Mouse (Mus musculus) MN1 (cell line): ENCODE results near the gene Med1.
"Not testable (repeated sequence)": the region's sequence is repeated elsewhere in the genome, so short reads cannot be mapped to it uniquely, and the experiment has no call there.

Source experiments
- DNase-seq: peaks from one replicate; pipeline ENCODE4 v3.0.0-alpha.2; 2016; ENCODE audit warnings: low spot score

Gene Med1

DNA sequence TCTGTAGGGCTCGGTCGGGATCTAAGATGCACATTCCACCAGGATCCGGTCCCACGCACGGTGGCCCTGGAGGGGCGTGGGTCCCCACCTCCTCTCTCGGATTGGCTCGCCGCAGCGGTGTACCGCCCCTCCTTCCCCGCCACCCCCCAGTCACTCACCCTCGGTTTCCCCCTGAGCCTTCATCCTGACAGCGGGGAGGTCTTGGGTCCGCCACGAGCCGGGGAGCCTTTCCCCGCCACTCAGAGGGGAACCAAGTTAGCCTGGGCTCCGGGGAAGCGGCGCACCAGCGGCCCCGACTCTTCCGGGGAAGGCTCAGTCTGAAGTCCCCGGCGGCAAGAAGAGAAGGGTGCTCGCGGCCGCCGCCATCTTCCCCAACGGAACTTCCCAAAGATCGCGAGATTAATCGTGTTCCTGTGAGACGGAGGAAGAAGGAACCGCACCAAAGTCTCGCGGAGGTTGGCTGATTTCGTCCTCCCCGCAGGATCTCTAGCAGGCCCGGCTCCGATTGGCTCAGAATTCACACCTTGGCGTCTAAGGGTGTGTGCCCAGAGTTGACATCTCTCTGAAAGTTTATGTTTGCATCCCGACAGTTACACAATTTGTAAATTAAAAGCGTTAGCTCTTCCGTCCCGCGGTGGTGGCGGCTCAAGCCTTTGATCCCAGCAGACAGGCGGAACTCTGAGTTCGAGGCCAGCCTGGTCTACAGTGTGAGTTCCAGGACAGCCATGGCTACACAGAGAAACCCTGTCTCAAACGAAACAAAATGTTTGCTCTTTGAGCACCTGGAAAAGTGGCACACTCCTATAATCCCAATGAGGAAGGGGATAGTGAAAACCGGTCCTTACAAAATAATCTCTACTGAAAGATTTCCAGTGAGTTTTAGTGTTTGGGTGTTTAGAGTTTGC is at the start of gene Med1:
TSS of gene Med1 (minus strand) at position 393 of the 905 bp plus-strand sequence.
- peak; percentile 98 for DNase-seq

- DNase-seq, result no peak
These were observed 45.9 kb upstream of the Med1 start for GRCm38 (mm10) chr11:98238995-98239394.

GRCm38 (mm10) chr11:98238416-98238815 is 45.3 kb upstream of the Med1 start:
- DNase-seq, result no peak

DNA sequence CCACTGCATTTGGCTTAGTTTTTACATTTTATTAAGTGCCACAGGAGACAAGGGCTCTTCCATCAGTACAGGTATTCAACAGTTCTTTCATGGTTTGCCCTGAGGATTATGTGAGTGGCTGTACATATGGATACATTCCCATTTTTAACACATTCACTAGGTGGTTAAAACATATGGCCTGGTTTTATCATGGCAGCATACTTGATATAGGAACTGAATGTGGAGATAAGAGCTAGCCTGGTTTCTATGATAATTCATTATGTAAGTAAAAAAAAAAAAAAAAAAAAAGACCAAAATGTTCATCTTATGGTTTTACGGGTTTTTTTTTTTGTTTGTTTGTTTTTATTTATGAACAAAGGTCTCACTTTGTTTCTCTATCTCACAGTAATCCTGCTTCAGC is 33.3 kb upstream of the Med1 start:
- no peak for DNase-seq

DNA sequence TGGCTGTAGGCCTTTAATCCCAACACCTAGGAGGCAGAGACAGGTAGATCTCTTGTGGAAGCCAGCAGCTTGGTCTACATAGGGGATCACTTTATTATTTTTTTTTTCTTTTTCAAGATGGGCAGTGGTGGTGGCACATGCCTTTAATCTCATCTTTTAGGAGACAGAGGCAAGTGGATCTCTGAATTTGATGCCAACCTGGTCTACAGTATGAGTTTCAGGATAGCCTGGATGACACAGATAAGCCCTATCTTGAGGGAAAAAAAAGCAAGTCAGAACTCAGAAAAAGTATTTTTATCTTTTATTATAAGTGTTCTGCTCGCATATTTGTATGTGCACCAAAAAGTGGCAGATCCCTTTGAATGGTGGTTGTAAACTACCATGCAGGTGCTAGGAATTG is 20.2 kb upstream of the Med1 start:
- DNase-seq, result no peak

DNA sequence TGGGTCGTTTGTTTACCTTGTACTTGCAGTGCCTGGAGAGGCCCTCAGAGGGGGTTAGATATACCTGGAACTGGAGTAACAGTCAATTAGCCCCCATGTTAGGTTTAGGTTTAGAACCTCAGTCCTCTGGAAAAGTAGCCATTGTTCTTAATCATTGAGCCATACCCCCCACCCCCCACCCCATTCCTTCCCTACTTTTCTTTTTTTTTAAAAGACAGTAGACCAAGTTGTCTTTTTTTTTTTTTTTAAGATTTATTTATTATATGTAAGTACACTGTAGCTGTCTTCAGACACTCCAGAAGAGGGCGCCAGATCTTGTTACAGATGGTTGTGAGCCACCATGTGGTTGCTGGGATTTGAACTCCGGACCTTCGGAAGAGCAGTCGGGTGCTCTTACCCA is 16.6 kb upstream of the Med1 start:
- not testable (repeated sequence) for DNase-seq

DNA sequence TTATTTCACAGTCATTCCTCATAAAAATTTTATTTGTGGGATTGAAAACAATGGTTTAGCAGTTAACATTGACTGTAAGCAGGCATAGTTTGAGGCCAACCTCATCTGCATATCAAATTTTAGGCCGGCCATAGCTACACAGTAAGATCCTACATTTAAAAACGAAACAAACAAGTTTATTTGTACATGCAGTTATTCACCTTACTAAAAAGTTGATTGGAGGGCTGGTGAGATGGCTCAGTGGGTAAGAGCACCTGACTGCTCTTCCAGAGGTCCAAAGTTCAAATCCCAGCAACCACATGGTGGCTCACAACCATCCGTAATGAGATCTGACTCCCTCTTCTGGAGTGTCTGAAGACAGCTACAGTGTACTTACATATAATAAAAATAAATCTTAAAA is 13.2 kb upstream of the Med1 start:
- not testable (repeated sequence) for DNase-seq

- no peak for DNase-seq
These were observed 12.4 kb upstream of the Med1 start for GRCm38 (mm10) chr11:98205463-98205862.

- peak; percentile 37 for DNase-seq
These were observed 10.9 kb upstream of the Med1 start for GRCm38 (mm10) chr11:98203931-98204421.

DNA sequence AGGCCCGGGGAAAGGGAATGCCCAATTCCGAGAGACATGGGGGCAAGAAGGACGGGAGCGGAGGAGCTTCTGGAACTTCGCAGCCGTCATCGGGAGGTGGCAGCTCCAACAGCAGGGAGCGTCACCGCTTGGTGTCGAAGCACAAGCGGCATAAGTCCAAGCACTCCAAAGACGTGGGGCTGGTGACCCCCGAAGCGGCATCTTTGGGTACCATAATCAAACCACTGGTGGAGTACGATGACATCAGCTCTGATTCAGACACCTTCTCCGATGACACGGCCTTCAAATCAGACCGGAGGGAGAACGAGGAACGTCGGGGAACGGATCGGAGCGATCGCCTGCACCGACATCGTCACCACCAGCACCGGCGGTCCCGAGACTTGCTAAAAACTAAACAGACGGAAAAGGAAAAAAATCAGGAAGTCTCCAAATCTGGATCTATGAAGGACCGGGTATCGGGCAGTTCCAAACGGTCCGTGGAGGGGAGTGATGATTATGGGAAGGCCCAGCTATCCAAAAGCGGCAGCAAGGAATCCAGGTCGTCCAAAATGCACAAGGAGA is 10.3 kb upstream of the Med1 start:
- no peak for DNase-seq

DNA sequence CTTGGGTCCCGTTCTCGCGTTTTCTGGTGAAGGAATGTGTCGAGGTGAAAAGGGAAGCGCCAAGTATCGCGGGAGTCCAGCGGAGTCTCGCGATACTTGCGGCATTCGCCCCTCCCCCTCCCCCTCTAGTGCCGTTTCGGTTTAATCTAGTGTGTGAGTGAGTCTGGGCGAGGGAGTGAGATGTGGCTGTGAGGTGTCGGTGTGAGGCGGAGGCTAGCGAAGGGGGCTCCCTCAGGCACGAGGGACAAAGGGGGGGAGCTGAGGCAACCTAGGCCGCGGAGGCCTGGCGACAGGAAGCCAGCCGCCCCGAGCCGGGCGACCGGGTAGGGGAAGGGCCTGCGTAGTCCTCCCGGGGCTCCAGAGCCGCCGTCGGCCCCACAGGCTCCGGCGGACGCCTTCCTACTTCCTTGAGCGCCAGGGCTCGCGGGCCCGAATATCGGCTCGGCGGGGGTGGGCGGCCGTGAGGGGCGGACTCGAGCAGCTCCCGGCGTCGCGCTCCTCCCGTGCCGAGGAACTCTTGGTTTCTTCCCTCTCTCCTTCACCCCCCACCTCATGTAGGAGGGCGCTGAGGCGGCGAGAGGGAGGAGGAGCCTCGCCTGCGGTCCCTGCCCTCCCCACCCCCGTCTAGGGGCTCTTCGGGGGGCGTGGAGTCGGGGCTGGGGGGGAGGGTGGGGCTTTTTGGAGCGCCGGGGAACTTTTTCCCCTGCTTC is 9.7 kb upstream of the Med1 start, which contains the start of gene Cdk12:
TSS of gene Cdk12 (plus strand) at position 419 of the 710 bp plus-strand sequence.
- DNase-seq, result peak; percentile 99

DNA sequence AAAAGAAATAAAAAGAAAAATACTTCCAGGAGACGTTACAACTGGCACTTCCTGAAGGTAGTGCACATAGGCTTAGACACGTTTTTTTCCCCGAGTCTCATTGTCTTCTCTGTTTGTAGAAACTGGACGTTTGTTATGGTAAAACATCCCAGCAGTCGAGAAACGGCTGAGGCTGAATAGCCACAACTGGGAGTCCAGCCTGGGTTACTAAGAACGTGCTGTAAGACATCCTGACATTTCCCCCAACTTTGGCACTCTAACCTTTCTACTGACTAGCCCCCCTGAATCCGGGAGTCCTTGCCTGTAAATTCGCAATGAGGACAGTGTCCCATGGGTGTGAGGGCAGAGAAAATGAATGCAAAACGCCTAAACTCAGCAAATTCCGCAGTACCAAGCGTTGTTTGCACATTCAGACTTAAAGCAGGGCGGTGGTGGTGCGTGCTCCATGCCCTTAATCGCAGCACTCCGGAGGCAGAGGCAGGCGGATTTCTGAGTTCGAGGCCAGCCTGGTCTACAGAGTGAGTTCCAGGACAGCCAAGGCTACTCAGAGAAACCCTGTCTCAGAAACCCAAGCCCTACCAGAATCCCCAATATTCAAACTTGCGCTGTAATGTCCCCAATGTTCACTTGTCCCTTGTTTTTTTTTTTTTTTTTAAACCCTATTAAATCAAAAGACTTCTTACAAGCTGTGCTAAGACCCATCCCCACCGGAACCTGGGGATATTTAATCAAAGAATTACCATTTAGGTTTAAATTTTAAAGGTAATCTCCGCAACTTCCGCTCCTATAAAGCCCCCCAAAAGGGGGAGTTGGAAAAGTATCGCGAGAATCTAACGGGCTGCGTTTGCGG is 8.9 kb upstream of the Med1 start:
- DNase-seq, result peak; percentile 43

DNA sequence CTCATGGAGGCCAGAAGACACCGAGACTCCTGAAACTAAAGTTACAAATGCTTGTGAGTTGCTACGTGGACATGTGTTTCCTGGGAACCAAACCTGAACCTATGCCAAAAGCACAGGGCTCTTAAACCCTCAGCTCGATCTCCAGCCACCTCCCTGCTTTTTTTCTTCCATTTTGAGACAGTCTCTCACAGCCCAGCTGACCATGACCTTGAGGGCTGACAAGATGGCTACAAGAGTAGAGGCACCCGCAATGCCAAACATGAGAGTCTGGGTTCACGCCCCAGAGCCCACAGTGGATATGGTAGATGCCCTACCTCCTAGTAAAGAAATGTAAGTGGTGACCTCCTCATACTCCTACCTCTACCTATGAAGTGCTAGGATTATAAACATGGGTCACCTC is 2.3 kb downstream of the Med1 start:
- no peak for DNase-seq

DNA sequence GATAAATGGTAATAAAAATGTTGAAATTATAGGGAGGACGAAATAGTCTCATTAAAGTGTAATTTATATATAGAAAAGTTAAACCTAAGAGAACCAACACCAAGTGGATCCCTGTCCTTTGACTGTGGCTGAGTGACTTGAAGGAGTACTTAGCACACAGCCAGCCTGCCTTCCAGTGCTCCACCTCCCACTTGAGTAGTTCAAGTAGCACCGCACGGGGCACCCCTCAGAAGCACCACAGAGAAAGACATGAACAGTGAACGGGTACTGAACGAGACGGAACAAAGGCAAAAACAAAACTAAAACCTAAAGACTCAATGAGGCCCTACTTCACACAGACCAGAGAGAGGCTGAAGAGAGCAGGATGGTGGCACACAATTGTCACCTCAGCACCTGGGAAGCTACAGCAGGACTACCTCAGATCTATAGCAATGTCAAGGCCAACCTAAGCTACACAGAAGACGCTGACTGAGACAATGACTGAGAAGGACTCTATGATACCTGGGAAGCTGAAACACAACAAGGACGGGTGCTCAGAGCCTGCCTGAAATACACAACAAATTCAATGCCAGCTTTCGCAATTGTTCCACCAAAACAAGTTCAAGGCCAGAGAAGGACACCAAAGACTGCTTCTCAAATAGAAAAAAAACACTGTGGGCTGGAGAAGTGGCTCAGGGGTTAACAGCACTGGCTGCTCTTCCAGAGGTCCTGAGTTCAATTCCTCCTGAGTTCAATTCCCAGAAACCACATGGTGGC is 5.3 kb downstream of the Med1 start:
- DNase-seq, result no peak

- not testable (repeated sequence) for DNase-seq
These were observed 10.9 kb downstream of the Med1 start for GRCm38 (mm10) chr11:98182149-98182548.

- DNase-seq, result no peak
These were observed 24.7 kb downstream of the Med1 start for GRCm38 (mm10) chr11:98168400-98168799.

DNA sequence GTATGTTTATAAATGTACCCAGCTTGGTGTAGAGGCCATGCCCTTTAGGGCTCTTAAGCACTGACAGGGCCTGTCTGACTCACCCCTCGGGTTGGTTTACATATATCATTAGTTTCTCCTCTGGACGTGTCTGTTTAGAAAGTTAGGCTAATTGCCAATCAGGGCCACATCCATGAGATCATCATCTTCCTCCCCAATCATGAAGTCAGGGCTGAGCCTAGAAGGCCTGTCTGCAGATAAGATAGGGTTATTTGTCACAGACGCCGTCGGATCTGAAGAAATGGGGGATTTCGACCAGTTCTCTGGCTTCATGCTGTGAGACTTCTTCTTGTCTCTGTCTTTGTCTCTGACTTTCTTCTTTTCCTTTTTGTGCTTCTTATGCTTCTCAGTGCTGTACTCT is 38.0 kb downstream of the Med1 start:
- DNase-seq, result peak; percentile 28

DNA sequence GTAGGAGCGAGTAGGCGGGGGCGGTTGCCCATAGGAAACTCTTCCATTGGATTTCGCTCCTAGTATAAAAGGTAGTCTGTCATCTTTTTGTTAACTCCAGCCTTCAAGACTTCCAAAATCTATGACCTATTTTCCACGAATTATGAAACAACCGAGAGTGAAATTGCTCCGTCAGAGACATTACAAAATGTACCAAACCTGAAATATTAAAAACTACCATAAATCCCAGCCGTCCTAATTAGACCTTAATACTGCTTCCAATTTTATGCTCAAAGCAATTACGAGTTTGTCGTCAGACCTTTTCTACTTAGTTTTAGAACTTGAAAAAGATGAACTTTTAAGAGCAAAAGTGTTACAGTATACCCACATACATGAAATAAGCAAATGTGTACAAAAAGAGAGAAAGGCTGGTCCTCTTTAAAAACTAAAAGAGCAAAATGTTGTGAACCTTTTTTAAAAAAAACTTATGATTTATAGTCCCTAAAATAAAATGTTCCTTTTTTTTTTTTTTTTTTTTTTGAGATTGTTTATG is 42.4 kb downstream of the Med1 start:
- no peak for DNase-seq

GRCm38 (mm10) chr11:98149786-98150624 is 43.1 kb downstream of the Med1 start, which contains the start of gene Fbxl20:
Gene Fbxl20, minus strand, starts transcription at chr11:98150403.
- DNase-seq, result peak; percentile 93

DNA sequence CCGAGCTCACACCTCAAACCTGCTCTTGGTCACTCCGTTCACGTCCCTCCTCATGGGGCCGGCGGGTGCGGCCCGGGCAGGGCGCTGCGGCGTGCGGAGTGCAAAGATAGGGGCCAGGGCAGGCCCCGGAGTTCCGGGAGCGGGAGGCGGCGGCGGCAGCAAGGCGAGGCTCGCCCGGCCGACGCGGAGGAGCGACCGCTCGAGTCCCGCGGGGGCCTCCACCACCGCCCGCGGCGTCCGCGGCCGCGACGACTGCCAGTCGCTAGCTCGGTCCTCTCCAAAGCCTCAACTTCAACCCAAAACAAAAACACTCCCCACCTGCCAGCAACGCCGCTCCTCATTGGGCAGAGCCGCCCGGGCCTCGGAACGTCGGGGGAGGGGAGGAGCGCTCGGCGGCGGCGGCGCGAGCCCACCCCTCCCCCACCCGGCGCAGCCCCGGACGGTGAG is 43.8 kb downstream of the Med1 start:
- peak; percentile 92 for DNase-seq
